Mouse (Mus musculus) liver, postnatal 0 days (tissue): ENCODE measurements around the gene Ctc1.

ENCODE experiments used
- CTCF ChIP-seq: sonication (generic); IDR thresholded peaks from 2 replicates; pipeline ENCODE4 v1.5.1; 2016; ENCODE audit warnings: antibody characterized with exemption, low read depth
- EP300 ChIP-seq: IDR thresholded peaks from 2 replicates; pipeline ENCODE4 v1.6.1; 2016; ENCODE audit warnings: antibody characterized with exemption, low read depth, mild to moderate bottlenecking

GRCm38 (mm10) chr11:69058729-69059356, 43.1 kb downstream of the Ctc1 start:
- TF ChIP-seq CTCF (no peak), EP300 (no peak)
